Mouse (Mus musculus) adrenal gland, postnatal 14 days (tissue): Measurements from ENCODE around the gene Arxes2. TPM values are rescaled to one million over a fixed set of nuclear protein-coding genes. Genes with fewer than 3 reads are reported as not detected.

ENCODE experiments used
- DNase-seq: peaks from one replicate; pipeline ENCODE4 v3.0.0; 2021; ENCODE audit warnings: mixed read lengths
- total RNA-seq: library from RNA; stranded (reverse); gene quantifications from 2 replicates; pipeline ENCODE4 v1.2.3, GENCODE M21; 2021

The Arxes2 gene
- total RNA-seq, 1 experiment from 2014 or later: 52.8 TPM

- DNase-seq: peak; percentile 55
Observed at GRCm38 (mm10) chrX:136032799-136033763, 39.5 kb downstream of the Arxes2 start, which contains the start of gene Arxes1. Gene Arxes1 (plus strand): TSS chrX:136033367.

GRCm38 (mm10) chrX:136043726-136044125 is 50.1 kb downstream of the Arxes2 start:
- peak; percentile 7 for DNase-seq

Other genes with a start within 250 kb of the Arxes2 start
- gene Bhlhb9, start 196.2 kb upstream of the Arxes2 start, total RNA-seq: 17.7 and 18.7 TPM in 2 replicates
- 16.5 and 22.1 TPM in 2 replicates for gene Gprasp2, start 154.8 kb upstream of the Arxes2 start, total RNA-seq
- gene Arxes1, start 39.5 kb downstream of the Arxes2 start, total RNA-seq: 20.4 and 23.2 TPM in 2 replicates
- 28.4 and 33.0 TPM in 2 replicates for gene Bex2, start 74.4 kb downstream of the Arxes2 start, total RNA-seq
- gene Nxf3, start 91.4 kb downstream of the Arxes2 start, total RNA-seq: not detected in 2 replicates
- gene Bex4, start 145.2 kb downstream of the Arxes2 start, total RNA-seq: 13.8 and 14.8 TPM in 2 replicates
- gene Tceal8, start 178.5 kb downstream of the Arxes2 start, total RNA-seq: 53.7 and 57.7 TPM in 2 replicates
- 1.1 and 1.7 TPM in 2 replicates for gene Tceal5, start 210.1 kb downstream of the Arxes2 start, total RNA-seq
- not detected in 2 replicates for gene Tceal7, start 221.0 kb downstream of the Arxes2 start, total RNA-seq
- gene Bex1, start 221.7 kb downstream of the Arxes2 start, total RNA-seq: 9.5 and 11.8 TPM in 2 replicates